Mouse (Mus musculus): ENCODE measurements around the gene Rpl7l1. TPM values are rescaled to one million over a fixed set of nuclear protein-coding genes. Genes with fewer than 3 reads are reported as not detected.
A peak's percentile ranks its signal among the peaks of the same experiment; 100 is the strongest.
"Not testable (repeated sequence)": the region's sequence is repeated elsewhere in the genome, so short reads cannot be mapped to it uniquely, and the experiment has no call there.

Rpl7l1 gene
- polyA plus RNA-seq, 1 experiment from 2014 or later = 140 TPM

GRCm38 (mm10) chr17:46774131-46774472 is 8.4 kb downstream of the Rpl7l1 start:
- peak overlapping the region; percentile 92 for H3K4me3 ChIP-seq
- peak overlapping the region; percentile 87; the same call in 1 of the 2 replicates for H3K27ac ChIP-seq
- WGBS (ENCODE audit: insufficient replicate concordance) = 42% methylated on average over 2 of the region's 2 CpGs
- peak overlapping the region; percentile 86; the same call in 1 of the 2 replicates for H3K9ac ChIP-seq
- peaks cover 51% of the 10 kb centered on the region for H3K36me3 ChIP-seq
- peak overlapping the region; percentile 92 for H3K4me2 ChIP-seq
- ATAC-seq = 0 out of 2 replicates have a peak, but pooled peaks have one; percentile 0
- H3K9me3 ChIP-seq (replicated peaks) = no peaks in the 10 kb centered on the region
- H3K4me1 ChIP-seq = peaks cover 30% of the 10 kb centered on the region
- no peaks in the 10 kb centered on the region for H3K27me3 ChIP-seq (replicated peaks)

- Histone ChIP-seq H3K36me3 (peaks cover 45% of the 10 kb centered on the region), H3K27ac (peak overlapping the region; percentile 87), H3K27me3 (replicated peaks) (no peaks in the 10 kb centered on the region), H3K4me1 (peaks cover 30% of the 10 kb centered on the region), H3K4me3 (peak overlapping the region; percentile 92), H3K4me2 (peak overlapping the region; percentile 92), H3K9me3 (replicated peaks) (no peaks in the 10 kb centered on the region), H3K9ac (peak overlapping the region; percentile 86)
- 5% methylated on average over 19 of the region's 20 CpGs for WGBS (ENCODE audit: insufficient replicate concordance)
- ATAC-seq = peak; percentile 37
These were observed 9.0 kb downstream of the Rpl7l1 start for GRCm38 (mm10) chr17:46773278-46774130.

- Histone ChIP-seq H3K4me1 (peaks cover 36% of the 10 kb centered on the region), H3K4me3 (peak within 1 kb of the TSS; percentile 92), H3K9me3 (replicated peaks) (no peaks in the 10 kb centered on the region), H3K9ac (peak within 1 kb of the TSS; percentile 86), H3K27me3 (replicated peaks) (no peaks in the 10 kb centered on the region), H3K36me3 (peaks cover 36% of the 10 kb centered on the region), H3K27ac (peak within 1 kb of the TSS; percentile 87), H3K4me2 (peak within 1 kb of the TSS; percentile 92)
- ATAC-seq = peak; percentile 85
- WGBS (ENCODE audit: insufficient replicate concordance) = under 1% methylated on average over 50 of the region's 50 CpGs
These were observed 9.8 kb downstream of the Rpl7l1 start, which contains the start of gene 2310039H08Rik for GRCm38 (mm10) chr17:46772404-46773277. Gene 2310039H08Rik, plus strand, starts transcription at chr17:46772635.

- Histone ChIP-seq H3K4me3 (peak overlapping the region; percentile 92), H3K27me3 (replicated peaks) (no peaks in the 10 kb centered on the region), H3K4me1 (peaks cover 37% of the 10 kb centered on the region), H3K9ac (peak overlapping the region; percentile 86), H3K36me3 (peaks cover 30% of the 10 kb centered on the region), H3K9me3 (replicated peaks) (no peaks in the 10 kb centered on the region), H3K4me2 (peak overlapping the region; percentile 92), H3K27ac (peak overlapping the region; percentile 87)
- WGBS (ENCODE audit: insufficient replicate concordance) = 5% methylated on average over 5 of the region's 5 CpGs
- no peak for ATAC-seq
These were observed 10.5 kb downstream of the Rpl7l1 start for GRCm38 (mm10) chr17:46772038-46772403.

GRCm38 (mm10) chr17:46771616-46772015 is 10.9 kb downstream of the Rpl7l1 start:
- Histone ChIP-seq H3K4me1 (peaks cover 37% of the 10 kb centered on the region), H3K4me3 (peak overlapping the region; percentile 92), H3K36me3 (peaks cover 26% of the 10 kb centered on the region), H3K9me3 (replicated peaks) (no peaks in the 10 kb centered on the region), H3K27ac (peak overlapping the region; percentile 87), H3K27me3 (replicated peaks) (no peaks in the 10 kb centered on the region), H3K9ac (peak overlapping the region; percentile 86), H3K4me2 (peak overlapping the region; percentile 92)
- ATAC-seq = no peak
- 58% methylated on average over 17 of the region's 17 CpGs for WGBS (ENCODE audit: insufficient replicate concordance)

- no peak for ATAC-seq
- no peak overlapping the region for H3K9ac ChIP-seq
- no peak overlapping the region for H3K4me3 ChIP-seq
- no peak overlapping the region for H3K4me2 ChIP-seq
- H3K9me3 ChIP-seq (replicated peaks) = no peaks in the 10 kb centered on the region
- peaks cover 37% of the 10 kb centered on the region for H3K4me1 ChIP-seq
- H3K36me3 ChIP-seq = peaks cover 20% of the 10 kb centered on the region
- 72% methylated on average over 4 of the region's 4 CpGs for WGBS (ENCODE audit: insufficient replicate concordance)
- no peak overlapping the region for H3K27ac ChIP-seq
- H3K27me3 ChIP-seq (replicated peaks) = no peaks in the 10 kb centered on the region
These were observed 11.4 kb downstream of the Rpl7l1 start for GRCm38 (mm10) chr17:46771025-46771424.

- H3K27ac ChIP-seq = no peak overlapping the region
- no peaks in the 10 kb centered on the region for H3K27me3 ChIP-seq (replicated peaks)
- peaks cover 37% of the 10 kb centered on the region for H3K4me1 ChIP-seq
- no peak overlapping the region for H3K4me3 ChIP-seq
- H3K9ac ChIP-seq = no peak overlapping the region
- no peaks in the 10 kb centered on the region for H3K9me3 ChIP-seq (replicated peaks)
- ATAC-seq = no peak
- no peak overlapping the region for H3K4me2 ChIP-seq
- H3K36me3 ChIP-seq = peaks cover 15% of the 10 kb centered on the region
- 78% methylated on average over 11 of the region's 11 CpGs for WGBS (ENCODE audit: insufficient replicate concordance)
These were observed 11.9 kb downstream of the Rpl7l1 start for GRCm38 (mm10) chr17:46770546-46770945.

GRCm38 (mm10) chr17:46767868-46768267 is 14.6 kb downstream of the Rpl7l1 start:
- no peak for ATAC-seq

GRCm38 (mm10) chr17:46764916-46765315 is 17.6 kb downstream of the Rpl7l1 start:
- not testable (repeated sequence) for ATAC-seq; H3K27ac ChIP-seq; H3K36me3 ChIP-seq; H3K4me2 ChIP-seq; H3K4me1 ChIP-seq; H3K9ac ChIP-seq; H3K4me3 ChIP-seq; H3K9me3 ChIP-seq (replicated peaks); H3K27me3 ChIP-seq (replicated peaks)
- WGBS (ENCODE audit: insufficient replicate concordance) = 61% methylated on average over 9 of the region's 9 CpGs

More at GRCm38 (mm10) chr17:46767868-46768267, 14.6 kb downstream of the Rpl7l1 start:
- WGBS (ENCODE audit: insufficient replicate concordance) = 45% methylated on average over 8 of the region's 8 CpGs
- Histone ChIP-seq H3K9ac (no peak overlapping the region), H3K36me3 (no peaks in the 10 kb centered on the region), H3K27ac (no peak overlapping the region), H3K4me3 (no peak overlapping the region), H3K4me2 (no peak overlapping the region), H3K4me1 (peaks cover 21% of the 10 kb centered on the region), H3K27me3 (replicated peaks) (no peaks in the 10 kb centered on the region), H3K9me3 (replicated peaks) (no peaks in the 10 kb centered on the region)

GRCm38 (mm10) chr17:46763544-46763943 is 18.9 kb downstream of the Rpl7l1 start, which contains the start of gene Ptcra:
Gene Ptcra, minus strand, starts transcription at chr17:46763712.
- ATAC-seq = no peak
- no peak within 1 kb of the TSS for H3K4me2 ChIP-seq
- no peaks in the 10 kb centered on the region for H3K27me3 ChIP-seq (replicated peaks)
- no peak within 1 kb of the TSS for H3K27ac ChIP-seq
- WGBS (ENCODE audit: insufficient replicate concordance) = 26% methylated on average over 2 of the region's 2 CpGs
- H3K36me3 ChIP-seq = no peaks in the 10 kb centered on the region
- peaks cover 7% of the 10 kb centered on the region; the same call in 1 of the 2 replicates for H3K4me1 ChIP-seq
- H3K9me3 ChIP-seq (replicated peaks) = no peaks in the 10 kb centered on the region
- no peak within 1 kb of the TSS for H3K4me3 ChIP-seq
- no peak within 1 kb of the TSS for H3K9ac ChIP-seq

- Histone ChIP-seq H3K9ac (no peak overlapping the region), H3K4me2 (no peak overlapping the region), H3K36me3 (no peaks in the 10 kb centered on the region), H3K27me3 (replicated peaks) (peaks cover 10% of the 10 kb centered on the region; the same call in 1 of the 2 replicates), H3K9me3 (replicated peaks) (no peaks in the 10 kb centered on the region), H3K27ac (no peak overlapping the region), H3K4me1 (no peaks in the 10 kb centered on the region), H3K4me3 (no peak overlapping the region)
- WGBS (ENCODE audit: insufficient replicate concordance) = 75% methylated on average over 12 of the region's 12 CpGs
- ATAC-seq = no peak
These were observed 23.7 kb downstream of the Rpl7l1 start for GRCm38 (mm10) chr17:46758753-46759152.
